Mouse (Mus musculus): Measurements from ENCODE around the gene Pskh1. TPM values are rescaled to one million over a fixed set of nuclear protein-coding genes. Genes with fewer than 3 reads are reported as not detected.
A peak's percentile ranks its signal among the peaks of the same experiment; 100 is the strongest.

The Pskh1 gene
- total and polyA plus RNA-seq, 3 experiments: 12.9 to 26.2 TPM; not detected in 1

DNA sequence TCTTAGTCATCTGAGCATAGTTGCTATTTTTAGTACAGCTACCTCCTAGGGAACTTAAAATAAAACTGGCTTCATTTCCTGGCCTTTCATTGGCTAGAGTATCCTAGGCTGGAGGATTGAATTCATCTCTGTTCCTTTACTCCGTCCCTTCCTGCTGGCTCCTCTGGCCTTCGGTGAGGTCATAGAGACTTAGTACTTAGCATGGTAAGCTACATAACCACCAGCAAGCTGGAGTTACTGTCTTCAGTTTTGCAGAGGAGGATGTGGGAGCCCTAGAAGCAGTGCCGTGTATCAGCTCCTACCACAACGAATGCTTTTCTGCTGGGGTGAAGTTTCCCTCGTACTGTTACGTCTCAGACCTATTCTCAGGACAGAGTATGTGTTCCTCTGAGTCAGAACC is 25.9 kb upstream of the Pskh1 start:
- H3K36me3 ChIP-seq (ENCODE audit: control insufficient read depth in 1 of 2, insufficient read depth in 2 of 2, low read length in 2 of 2): peaks cover 0 to 31% of the 10 kb centered on the region in 2 experiments; a peak in 2 of 4 replicates
- no peaks in the 10 kb centered on the region for H3K4me1 ChIP-seq (ENCODE audit: control insufficient read depth in 1 of 2, insufficient read depth in 2 of 2, low read length in 2 of 2)
- TF ChIP-seq TBP (IDR thresholded peaks at IDR 0.05; ENCODE audit: low read depth, low read length) (no peak), JUND (IDR thresholded peaks at IDR 0.05; ENCODE audit: low read depth, low read length) (no peak), MEF2A (IDR thresholded peaks at IDR 0.05; ENCODE audit: extremely low read depth, insufficient replicate concordance, low read depth, low read length, poor library complexity, severe bottlenecking) (no peak), ETS1 (IDR thresholded peaks at IDR 0.05; ENCODE audit: low read depth, low read length) (no peak), BHLHE40 (IDR thresholded peaks at IDR 0.05; ENCODE audit: borderline replicate concordance, low read depth, low read length) (no peak)
- H3K27ac ChIP-seq (ENCODE audit: control insufficient read depth, low read depth, low read length): no peak overlapping the region
- DNase-seq (ENCODE audit: low read depth, low spot score): no peak
- no peaks in the 10 kb centered on the region for H3K27me3 ChIP-seq (ENCODE audit: control insufficient read depth in 1 of 2, insufficient read depth in 2 of 2, low read length in 2 of 2)
- peaks cover 26% of the 10 kb centered on the region for H3K79me2 ChIP-seq (ENCODE audit: control insufficient read depth, insufficient read depth, low read length, poor library complexity)
- no peaks in the 10 kb centered on the region for H3K9me3 ChIP-seq (replicated peaks; ENCODE audit: insufficient read depth, low read length)
- H3K4me3 ChIP-seq (ENCODE audit: control insufficient read depth in 1 of 2, insufficient read depth in 1 of 2, low read depth in 2 of 2, low read length in 2 of 2): no peak overlapping the region
- no peak overlapping the region for H3K9ac ChIP-seq (ENCODE audit: control insufficient read depth, low read depth, low read length, poor library complexity, severe bottlenecking)

DNA sequence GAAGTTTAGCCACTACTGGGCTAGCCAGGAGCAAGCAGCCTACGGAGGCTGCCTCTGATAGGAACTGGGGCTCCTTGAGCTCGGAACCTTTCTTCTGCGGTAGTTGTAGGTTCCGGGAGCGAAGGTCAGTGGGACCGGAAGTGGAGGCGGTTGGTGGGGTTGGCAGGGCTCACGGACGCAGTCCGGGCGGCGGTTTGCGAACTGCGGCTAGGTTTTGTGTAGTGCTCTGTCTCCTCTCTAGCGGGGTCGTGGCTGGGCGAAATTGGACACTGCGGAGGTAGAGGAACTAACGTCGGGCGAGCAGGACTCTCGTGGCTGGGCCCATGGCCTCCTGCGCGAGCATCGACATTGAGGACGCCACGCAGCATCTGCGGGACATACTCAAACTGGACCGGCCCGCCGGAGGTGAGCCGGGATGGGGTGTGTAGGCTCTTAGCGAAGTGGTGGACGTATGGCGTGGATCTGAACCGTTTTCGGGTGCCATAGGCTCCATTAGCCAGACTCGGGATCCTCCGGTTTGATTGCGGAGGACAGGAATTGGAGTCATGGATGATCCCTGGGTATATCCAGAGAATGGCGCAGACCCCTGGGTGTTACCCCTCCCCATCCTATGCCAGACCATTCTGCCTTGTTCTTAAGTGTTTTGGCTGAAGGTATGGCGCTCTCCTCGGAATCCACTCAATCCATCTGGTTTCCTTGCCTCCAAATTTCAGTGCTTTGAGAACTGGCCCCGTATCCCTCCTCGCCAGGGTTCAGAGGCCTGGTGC is 19.3 kb upstream of the Pskh1 start, which contains the start of gene Edc4:
Edc4 (plus strand) TSS at position 128 of the 767 bp plus-strand sequence.
- H3K36me3 ChIP-seq (ENCODE audit: control insufficient read depth in 1 of 2, insufficient read depth in 2 of 2, low read length in 2 of 2): peaks cover 5 to 10% of the 10 kb centered on the region in 2 experiments
- TF ChIP-seq ETS1 (IDR thresholded peaks at IDR 0.05; ENCODE audit: low read depth, low read length) (peak; percentile 51; the same call in 1 of the 2 replicates), ZC3H11A (IDR thresholded peaks at IDR 0.05; ENCODE audit: low read depth, low read length) (peak; percentile 5; the same call in 1 of the 2 replicates), NRF1 (IDR thresholded peaks at IDR 0.05; ENCODE audit: insufficient read depth, low read depth, low read length, poor library complexity, severe bottlenecking) (peak; percentile 36; the same call in 1 of the 2 replicates), MAZ (IDR thresholded peaks at IDR 0.05; ENCODE audit: low read depth, low read length) (no peak; the same call in 1 of the 2 replicates), BHLHE40 (IDR thresholded peaks at IDR 0.05; ENCODE audit: borderline replicate concordance, low read depth, low read length) (no peak), ZMIZ1 (IDR thresholded peaks at IDR 0.05; ENCODE audit: low read depth, low read length) (peak; percentile 77), MAX (IDR thresholded peaks at IDR 0.05; ENCODE audit: low read length) (peak; percentile 45; the same call in 1 of the 2 replicates), MAFK (IDR thresholded peaks at IDR 0.05; ENCODE audit: borderline replicate concordance, low read depth, low read length) (no peak), HCFC1 (IDR thresholded peaks at IDR 0.05; ENCODE audit: low read depth, low read length) (peak; percentile 95), SMC3 (IDR thresholded peaks at IDR 0.05; ENCODE audit: low read depth, low read length) (peak; percentile 26; the same call in 1 of the 2 replicates), EP300 (IDR thresholded peaks at IDR 0.05; ENCODE audit: low read depth in 1 of 2, low read length in 2 of 2) (peak in 1 of 2 experiments; percentile 68; a peak in 2 of 4 replicates), POLR2AphosphoS5 (IDR thresholded peaks at IDR 0.05; ENCODE audit: borderline replicate concordance, low read depth, low read length) (no peak), SIN3A (IDR thresholded peaks at IDR 0.05; ENCODE audit: low read length) (peak; percentile 95), USF1 (IDR thresholded peaks at IDR 0.05; ENCODE audit: low read depth, low read length) (peak; percentile 38; the same call in 1 of the 2 replicates), UBTF (IDR thresholded peaks at IDR 0.05; ENCODE audit: borderline replicate concordance, insufficient read depth, low read depth, low read length) (no peak), JUND (IDR thresholded peaks at IDR 0.05; ENCODE audit: low read depth, low read length) (no peak), MYC (IDR thresholded peaks at IDR 0.05; ENCODE audit: low read depth, low read length) (peak; percentile 71; the same call in 1 of the 2 replicates), KAT2A (conservative IDR thresholded peaks at IDR 0.05; ENCODE audit: low read depth, low read length) (no peak; the same call in 1 of the 2 replicates), MYB (IDR thresholded peaks at IDR 0.05; ENCODE audit: low read depth, low read length) (peak; percentile 91), POLR2AphosphoS2 (IDR thresholded peaks at IDR 0.05; ENCODE audit: low read length) (peak; percentile 97), GATA1 (IDR thresholded peaks at IDR 0.05; ENCODE audit: low read depth, low read length) (no peak), CHD2 (IDR thresholded peaks at IDR 0.05; ENCODE audit: low read length) (no peak; the same call in 1 of the 2 replicates), RAD21 (IDR thresholded peaks at IDR 0.05; ENCODE audit: low read depth, low read length) (no peak), MEF2A (IDR thresholded peaks at IDR 0.05; ENCODE audit: extremely low read depth, insufficient replicate concordance, low read depth, low read length, poor library complexity, severe bottlenecking) (no peak), TAL1 (IDR thresholded peaks at IDR 0.05; ENCODE audit: low read length) (no peak), RCOR1 (IDR thresholded peaks at IDR 0.05; ENCODE audit: low read depth, low read length) (no peak), CHD1 (IDR thresholded peaks at IDR 0.05; ENCODE audit: low read depth, low read length) (no peak)

More for the DNA sequence above, 19.3 kb upstream of the Pskh1 start, which contains the start of gene Edc4:
- H3K27me3 ChIP-seq (ENCODE audit: control insufficient read depth in 1 of 2, insufficient read depth in 2 of 2, low read length in 2 of 2): no peaks in the 10 kb centered on the region
- H3K79me2 ChIP-seq (ENCODE audit: control insufficient read depth, insufficient read depth, low read length, poor library complexity): peaks cover 25% of the 10 kb centered on the region
- peak within 1 kb of the TSS; percentile 90 for H3K9ac ChIP-seq (ENCODE audit: control insufficient read depth, low read depth, low read length, poor library complexity, severe bottlenecking)
- peak; percentile 94 for DNase-seq (ENCODE audit: low read depth, low spot score)
- peak within 1 kb of the TSS; percentile 86 to 98 for H3K4me3 ChIP-seq (ENCODE audit: control insufficient read depth in 1 of 2, insufficient read depth in 1 of 2, low read depth in 2 of 2, low read length in 2 of 2)
- H3K4me1 ChIP-seq (ENCODE audit: control insufficient read depth in 1 of 2, insufficient read depth in 2 of 2, low read length in 2 of 2): peaks cover 0 to 4% of the 10 kb centered on the region in 2 experiments; a peak in 1 of 4 replicates
- H3K9me3 ChIP-seq (replicated peaks; ENCODE audit: insufficient read depth, low read length): no peaks in the 10 kb centered on the region
- peak within 1 kb of the TSS; percentile 70 for H3K27ac ChIP-seq (ENCODE audit: control insufficient read depth, low read depth, low read length)

Data from MEL (cell line).